Mouse (Mus musculus): ENCODE data around the gene Trim17. TPM values are rescaled to one million over a fixed set of nuclear protein-coding genes. Genes with fewer than 3 reads are reported as not detected.

Gene Trim17
- polyA plus RNA-seq, 1 experiment from 2014 or later: 0.80 TPM

Small RNAs within 50 kb of the gene (microRNA-seq; reads per million reads assigned to microRNA genes)
- not detected for gene Gm44313

Other genes with a start within 250 kb of the Trim17 start
- not detected in 2 replicates for gene Olfr318, start 230.7 kb upstream of the Trim17 start, polyA plus RNA-seq (2016; fragmentation: Nextera tagmentation; extraction: Ambion mirVana)
- gene Olfr317, start 215.5 kb upstream of the Trim17 start, polyA plus RNA-seq (2016; fragmentation: Nextera tagmentation; extraction: Ambion mirVana): not detected in 2 replicates
- gene Olfr316, start 202.0 kb upstream of the Trim17 start, polyA plus RNA-seq (2016; fragmentation: Nextera tagmentation; extraction: Ambion mirVana): not detected in 2 replicates
- not detected in 2 replicates for gene Olfr315, start 181.5 kb upstream of the Trim17 start, polyA plus RNA-seq (2016; fragmentation: Nextera tagmentation; extraction: Ambion mirVana)
- not detected in 2 replicates for gene Olfr314, start 171.7 kb upstream of the Trim17 start, polyA plus RNA-seq (2016; fragmentation: Nextera tagmentation; extraction: Ambion mirVana)
- not detected in 2 replicates for gene Fam183b, start 152.7 kb upstream of the Trim17 start, polyA plus RNA-seq (2016; fragmentation: Nextera tagmentation; extraction: Ambion mirVana)
- gene Olfr313, start 139.7 kb upstream of the Trim17 start, polyA plus RNA-seq (2016; fragmentation: Nextera tagmentation; extraction: Ambion mirVana): not detected in 2 replicates
- not detected in 2 replicates for gene Olfr312, start 125.4 kb upstream of the Trim17 start, polyA plus RNA-seq (2016; fragmentation: Nextera tagmentation; extraction: Ambion mirVana)
- not detected in 2 replicates for gene Olfr311, start 115.4 kb upstream of the Trim17 start, polyA plus RNA-seq (2016; fragmentation: Nextera tagmentation; extraction: Ambion mirVana)
- 12.8 and 13.5 TPM in 2 replicates for gene Gm12258, start 107.5 kb upstream of the Trim17 start, polyA plus RNA-seq (2016; fragmentation: Nextera tagmentation; extraction: Ambion mirVana)
- gene 2810021J22Rik, start 87.5 kb upstream of the Trim17 start, polyA plus RNA-seq (2016; fragmentation: Nextera tagmentation; extraction: Ambion mirVana): 8.9 and 11.0 TPM in 2 replicates
- gene Zfp39, start 50.5 kb upstream of the Trim17 start, polyA plus RNA-seq (2016; fragmentation: Nextera tagmentation; extraction: Ambion mirVana): 4.9 and 6.6 TPM in 2 replicates
- 0.25 TPM in 1 of 2 replicates, not detected in the other for gene Btnl10, start 36.8 kb upstream of the Trim17 start, polyA plus RNA-seq (2016; fragmentation: Nextera tagmentation; extraction: Ambion mirVana)
- gene Rnf187, start 15.8 kb upstream of the Trim17 start, polyA plus RNA-seq (2016; fragmentation: Nextera tagmentation; extraction: Ambion mirVana): 306 and 315 TPM in 2 replicates
- 22.6 and 28.5 TPM in 2 replicates for gene Hist3h2ba, start 5.8 kb upstream of the Trim17 start, polyA plus RNA-seq (2016; fragmentation: Nextera tagmentation; extraction: Ambion mirVana)
- gene Hist3h2a, start within 50 bp of the Trim17 start, polyA plus RNA-seq (2016; fragmentation: Nextera tagmentation; extraction: Ambion mirVana): 26.2 and 27.9 TPM in 2 replicates
- 21.6 and 22.4 TPM in 2 replicates for gene Trim11, start 23.4 kb downstream of the Trim17 start, polyA plus RNA-seq (2016; fragmentation: Nextera tagmentation; extraction: Ambion mirVana)
- 0.70 and 1.00 TPM in 2 replicates for gene Obscn, start 181.7 kb downstream of the Trim17 start, polyA plus RNA-seq (2016; fragmentation: Nextera tagmentation; extraction: Ambion mirVana)
- gene Iba57, start 209.1 kb downstream of the Trim17 start, polyA plus RNA-seq (2016; fragmentation: Nextera tagmentation; extraction: Ambion mirVana): 4.5 and 5.0 TPM in 2 replicates
- gene Gjc2, start 228.5 kb downstream of the Trim17 start, polyA plus RNA-seq (2016; fragmentation: Nextera tagmentation; extraction: Ambion mirVana): 0.65 and 1.2 TPM in 2 replicates
- gene Guk1, start 237.5 kb downstream of the Trim17 start, polyA plus RNA-seq (2016; fragmentation: Nextera tagmentation; extraction: Ambion mirVana): 121 and 130 TPM in 2 replicates
- gene Mrpl55, start 247.8 kb downstream of the Trim17 start, polyA plus RNA-seq (2016; fragmentation: Nextera tagmentation; extraction: Ambion mirVana): 93.9 and 94.7 TPM in 2 replicates